Mouse (Mus musculus): ENCODE measurements at regions not wholly inside any gene's neighbourhood (a gene's known extent, or its start where the extent isn't known, plus 50 kb on each side); places are given as distances from the start of the nearest gene placed in this dataset.

DNA sequence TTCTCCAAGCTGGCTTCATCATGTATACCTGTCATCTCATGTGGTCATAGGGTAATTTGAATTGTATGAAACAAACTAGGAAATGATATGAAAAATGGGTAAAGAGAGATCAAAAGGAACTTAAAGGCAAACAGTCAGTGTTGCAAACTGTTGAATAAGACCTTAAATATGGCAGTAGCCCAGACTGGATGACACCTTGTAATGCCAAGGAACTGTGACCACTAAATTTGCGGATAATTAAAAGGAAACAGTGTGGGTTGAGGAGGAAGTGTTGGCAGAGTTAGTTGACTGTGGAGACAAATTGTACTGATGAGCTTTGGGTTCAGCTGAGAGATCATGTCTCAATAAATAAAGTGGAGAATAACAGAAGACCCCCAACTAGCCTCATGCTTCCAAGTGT, 147.3 kb upstream of the Rasa1 start:
- TF ChIP-seq CTCF (IDR thresholded peaks at IDR 0.05; ENCODE audit: borderline replicate concordance, insufficient read depth, low read depth, low read length) (no peak), POLR2A (IDR thresholded peaks at IDR 0.05; ENCODE audit: borderline replicate concordance, insufficient read depth, low read length) (no peak)

All from cerebellum, adult 2 months (tissue).